Mouse (Mus musculus) cerebellum, adult 8-10 months (tissue): ENCODE results near the gene Gm9964.
"Not testable (repeated sequence)": the region's sequence is repeated elsewhere in the genome, so short reads cannot be mapped to it uniquely, and the experiment has no call there.

Experiments used
- DNase-seq: peaks from one replicate; pipeline ENCODE4 v3.0.0; 2022

Gm9964 gene

GRCm38 (mm10) chr11:79296167-79296566 lies 539 bp downstream of the Gm9964 start:
- peak; percentile 50 for DNase-seq

- DNase-seq = no peak
These were observed 2.7 kb downstream of the Gm9964 start for GRCm38 (mm10) chr11:79293971-79294370.

- no peak for DNase-seq
These were observed 3.7 kb downstream of the Gm9964 start for GRCm38 (mm10) chr11:79293025-79293424.

GRCm38 (mm10) chr11:79292130-79292529 lies 4.6 kb downstream of the Gm9964 start:
- no peak for DNase-seq

GRCm38 (mm10) chr11:79291651-79292050 lies 5.1 kb downstream of the Gm9964 start:
- DNase-seq = no peak

- DNase-seq = no peak
These were observed 6.2 kb downstream of the Gm9964 start for GRCm38 (mm10) chr11:79290473-79290872.

GRCm38 (mm10) chr11:79288913-79289640 lies 7.6 kb downstream of the Gm9964 start:
- DNase-seq = no peak

- no peak for DNase-seq
These were observed 8.3 kb downstream of the Gm9964 start for GRCm38 (mm10) chr11:79288278-79288843.

GRCm38 (mm10) chr11:79287447-79287846 lies 9.3 kb downstream of the Gm9964 start:
- DNase-seq = no peak

- DNase-seq = no peak
These were observed 10.4 kb downstream of the Gm9964 start for GRCm38 (mm10) chr11:79286305-79286799.

GRCm38 (mm10) chr11:79283350-79284030 lies 13.2 kb downstream of the Gm9964 start:
- no peak for DNase-seq

- DNase-seq = no peak
These were observed 15.3 kb downstream of the Gm9964 start for GRCm38 (mm10) chr11:79281396-79281795.

- DNase-seq = no peak
These were observed 16.8 kb downstream of the Gm9964 start for GRCm38 (mm10) chr11:79279732-79280405.

- DNase-seq = no peak
These were observed 22.9 kb downstream of the Gm9964 start for GRCm38 (mm10) chr11:79273757-79274156.

- no peak for DNase-seq
These were observed 23.7 kb downstream of the Gm9964 start for GRCm38 (mm10) chr11:79273039-79273438.

GRCm38 (mm10) chr11:79267171-79267570 lies 29.5 kb downstream of the Gm9964 start:
- DNase-seq = no peak

GRCm38 (mm10) chr11:79264376-79264775 lies 32.3 kb downstream of the Gm9964 start:
- no peak for DNase-seq

- DNase-seq = not testable (repeated sequence)
These were observed 36.6 kb downstream of the Gm9964 start for GRCm38 (mm10) chr11:79260126-79260525.

GRCm38 (mm10) chr11:79258738-79259137 lies 38.0 kb downstream of the Gm9964 start:
- no peak for DNase-seq

- peak; percentile 95 for DNase-seq
These were observed 42.2 kb downstream of the Gm9964 start, which contains the start of gene Wsb1 for GRCm38 (mm10) chr11:79254391-79255098. Gene Wsb1, minus strand, starts transcription at chr11:79254671.

GRCm38 (mm10) chr11:79253542-79254390 lies 42.9 kb downstream of the Gm9964 start:
- DNase-seq = peak; percentile 46
